Mouse (Mus musculus) testis, adult 2 months (tissue): Measurements from ENCODE around the gene Atp6v1a.

Source experiments
- CTCF ChIP-seq: fragments of 200-500 bp; IDR thresholded peaks from 2 replicates; pipeline ENCODE4 v1.5.1; 2012; ENCODE audit warnings: low read depth, mild to moderate bottlenecking, inconsistent platforms, low read length, moderate library complexity; ENCODE audit not compliant: control insufficient read depth, insufficient read depth, insufficient replicate concordance
- POLR2A ChIP-seq: fragments of 200-500 bp; IDR thresholded peaks from 2 replicates; pipeline ENCODE4 v1.6.1; 2012; ENCODE audit warnings: low read depth, mild to moderate bottlenecking, inconsistent platforms, low read length, moderate library complexity; ENCODE audit not compliant: control insufficient read depth

DNA sequence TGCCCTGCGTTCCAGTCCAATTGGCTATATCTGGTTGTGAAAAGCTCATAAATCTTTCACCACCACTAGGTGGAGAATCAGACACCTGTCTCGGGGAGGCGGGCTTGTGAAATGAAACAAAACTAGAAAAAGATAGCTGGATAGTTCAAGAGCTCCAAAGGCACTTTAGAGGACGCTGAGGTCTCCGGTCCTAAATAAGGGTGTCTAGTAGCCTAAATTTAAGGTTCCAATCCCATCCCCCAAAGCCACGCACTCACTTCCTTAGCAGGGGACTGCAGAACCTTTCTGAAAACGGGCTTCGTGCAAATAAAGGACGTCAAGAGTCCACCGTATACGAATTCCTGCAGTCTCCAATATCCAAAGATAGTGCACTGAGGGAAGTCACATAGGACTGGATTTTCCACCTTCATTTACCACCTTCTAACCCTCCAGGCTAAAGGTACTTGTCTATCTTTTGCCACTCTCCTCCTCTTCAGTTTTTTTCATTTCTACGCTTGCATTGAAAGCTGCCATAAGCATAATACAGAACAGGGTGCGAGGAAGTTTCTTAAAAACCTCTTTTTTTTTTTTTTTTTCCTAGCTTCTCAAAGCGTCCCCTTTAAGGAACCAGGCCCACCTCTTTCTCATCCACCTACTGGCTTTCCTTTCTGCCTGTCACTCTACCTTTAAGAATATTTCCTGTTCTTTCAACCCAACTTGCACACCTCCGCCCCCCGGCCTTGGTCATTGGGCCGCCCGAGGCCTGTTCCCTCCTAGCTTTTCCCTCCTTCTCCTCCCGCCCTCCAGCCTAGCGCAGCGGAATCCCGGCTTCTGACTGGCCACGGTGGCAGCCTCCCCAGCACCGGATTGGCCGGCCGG is 33.0 kb upstream of the Atp6v1a start:
- TF ChIP-seq CTCF (no peak), POLR2A (no peak)
